Mouse (Mus musculus) forebrain, embryonic 11.5 days (tissue): ENCODE measurements around the gene Ptprcap. TPM values are rescaled to one million over a fixed set of nuclear protein-coding genes. Genes with fewer than 3 reads are reported as not detected.
"Not testable (repeated sequence)": the region's sequence is repeated elsewhere in the genome, so short reads cannot be mapped to it uniquely, and the experiment has no call there.

Experiments
- ATAC-seq: fragments of 200-750 bp; cut with Nextera tagmentation; replicated peaks from 2 replicates; pipeline ENCODE4 v1.8.0; 2017; ENCODE audit warnings: moderate TSS enrichment; ENCODE audit not compliant: low FRiP score
- DNase-seq: peaks from one replicate; pipeline ENCODE4 v3.0.0-alpha.2; 2017; ENCODE audit warnings: low spot score
- H3K27ac ChIP-seq: fragments of 300-500 bp; sonication (generic); 2 replicates; pipeline ENCODE4 v1.5.1; 2014; ENCODE audit warnings: low read depth, low read length
- H3K27me3 ChIP-seq: fragments of 300-500 bp; sonication (generic); 2 replicates; pipeline ENCODE4 v1.6.1; 2014; ENCODE audit warnings: mild to moderate bottlenecking, low read length, mixed read lengths; ENCODE audit not compliant: control insufficient read depth, insufficient read depth
- H3K36me3 ChIP-seq: fragments of 300-500 bp; sonication (generic); 2 replicates; pipeline ENCODE4 v1.6.1; 2014; ENCODE audit warnings: mild to moderate bottlenecking, low read length, moderate library complexity, mixed read lengths; ENCODE audit not compliant: control insufficient read depth, insufficient read depth
- H3K4me1 ChIP-seq: fragments of 300-500 bp; sonication (generic); replicated peaks from 2 replicates; pipeline ENCODE4 v1.6.1; 2014; ENCODE audit warnings: low read length, mixed read lengths; ENCODE audit not compliant: control insufficient read depth, insufficient read depth
- H3K4me2 ChIP-seq: fragments of 300-500 bp; sonication (generic); 2 replicates; pipeline ENCODE4 v1.6.1; 2014; ENCODE audit warnings: low read depth, mild to moderate bottlenecking, low read length, moderate library complexity, mixed read lengths; ENCODE audit not compliant: severe bottlenecking
- H3K4me3 ChIP-seq: fragments of 300-500 bp; sonication (generic); 2 replicates; pipeline ENCODE4 v1.5.1; 2014; ENCODE audit warnings: low read depth, low read length
- H3K9ac ChIP-seq: fragments of 300-500 bp; sonication (generic); 2 replicates; pipeline ENCODE4 v1.6.1; 2014; ENCODE audit warnings: low read length
- H3K9me3 ChIP-seq: fragments of 300-500 bp; sonication (generic); 2 replicates; pipeline ENCODE4 v1.6.1; 2016; ENCODE audit warnings: low read length, mixed read lengths; ENCODE audit not compliant: control insufficient read depth
- WGBS: fragments of 180-500 bp; shearing (Covaris S2); extraction: QIAGEN DNeasy Blood & Tissue Kit; methylation state at CpG from one replicate; pipeline ENCODE4 v1.1.7; 2014; 5-methylcytosine and 5-hydroxymethylcytosine counted together
- polyA plus RNA-seq: library from polyadenylated mRNA; unstranded; fragments of >200 nt; fragmentation: Nextera tagmentation; extraction: Ambion mirVana; gene quantifications from 2 replicates; pipeline ENCODE4 v1.2.1, GENCODE M21; 2014

Gene Ptprcap
- polyA plus RNA-seq, 1 experiment from 2014 or later = 0.96 TPM

GRCm38 (mm10) chr19:4121896-4122295, 31.5 kb upstream of the Ptprcap start:
- DNase-seq, ATAC-seq, H3K9me3 ChIP-seq, H3K4me1 ChIP-seq, H3K36me3 ChIP-seq, H3K27me3 ChIP-seq, H3K4me3 ChIP-seq, H3K9ac ChIP-seq, H3K27ac ChIP-seq: not testable (repeated sequence)
- 0 out of 2 replicates have a peak overlapping the region, but pooled peaks have one; percentile 11 for H3K4me2 ChIP-seq
- WGBS = 56% methylated on average over 6 of the region's 6 CpGs

GRCm38 (mm10) chr19:4122411-4123370, 30.7 kb upstream of the Ptprcap start:
- 83% methylated on average over 7 of the region's 7 CpGs for WGBS
- Histone ChIP-seq H3K4me2 (no peak overlapping the region), H3K27me3 (no peaks in the 10 kb centered on the region), H3K27ac (no peak overlapping the region), H3K36me3 (no peaks in the 10 kb centered on the region; the same call in 1 of the 2 replicates), H3K4me3 (no peak overlapping the region), H3K9ac (no peak overlapping the region), H3K4me1 (peaks cover 10% of the 10 kb centered on the region), H3K9me3 (no peaks in the 10 kb centered on the region)
- no peak for DNase-seq
- no peak for ATAC-seq

GRCm38 (mm10) chr19:4124432-4124831, 29.0 kb upstream of the Ptprcap start:
- Histone ChIP-seq H3K4me2 (no peak overlapping the region), H3K4me3 (no peak overlapping the region), H3K4me1 (peaks cover 10% of the 10 kb centered on the region), H3K27ac (no peak overlapping the region), H3K9ac (no peak overlapping the region), H3K27me3 (no peaks in the 10 kb centered on the region), H3K36me3 (no peaks in the 10 kb centered on the region; the same call in 1 of the 2 replicates), H3K9me3 (no peaks in the 10 kb centered on the region)
- DNase-seq = no peak
- 87% methylated on average over 4 of the region's 4 CpGs for WGBS
- ATAC-seq = no peak

GRCm38 (mm10) chr19:4125268-4125667, 28.1 kb upstream of the Ptprcap start:
- Histone ChIP-seq H3K4me3 (peak overlapping the region; percentile 77), H3K4me2 (peak overlapping the region; percentile 45), H3K9ac (peak overlapping the region; percentile 39; the same call in 1 of the 2 replicates), H3K4me1 (peaks cover 10% of the 10 kb centered on the region)
- H3K36me3 ChIP-seq, DNase-seq, H3K27ac ChIP-seq, H3K9me3 ChIP-seq, H3K27me3 ChIP-seq: not testable (repeated sequence)
- ATAC-seq = peak; percentile 40; the same call in 1 of the 2 replicates
- WGBS = 23% methylated on average over 4 of the region's 4 CpGs

- peak; percentile 93 for ATAC-seq
- peak within 1 kb of the TSS; percentile 77 for H3K4me3 ChIP-seq
- no peak within 1 kb of the TSS for H3K27ac ChIP-seq
- H3K36me3 ChIP-seq = no peaks in the 10 kb centered on the region; the same call in 1 of the 2 replicates
- peak within 1 kb of the TSS; percentile 71 for H3K9ac ChIP-seq
- peak; percentile 99 for DNase-seq
- H3K4me2 ChIP-seq = peak within 1 kb of the TSS; percentile 73
- H3K9me3 ChIP-seq = no peaks in the 10 kb centered on the region
- H3K27me3 ChIP-seq = no peaks in the 10 kb centered on the region
- WGBS = 1% methylated on average over 64 of the region's 64 CpGs
- H3K4me1 ChIP-seq = peaks cover 9% of the 10 kb centered on the region
Observed at GRCm38 (mm10) chr19:4125741-4126696, 27.4 kb upstream of the Ptprcap start, which contains the start of gene Aip. Aip (minus strand) TSS chr19:4125858.

GRCm38 (mm10) chr19:4126759-4127495, 26.5 kb upstream of the Ptprcap start:
- DNase-seq (no peak), ATAC-seq (no peak)
- Histone ChIP-seq H3K27ac (no peak overlapping the region), H3K4me2 (peak overlapping the region; percentile 73), H3K9me3 (no peaks in the 10 kb centered on the region), H3K27me3 (no peaks in the 10 kb centered on the region), H3K4me3 (peak overlapping the region; percentile 77), H3K36me3 (no peaks in the 10 kb centered on the region; the same call in 1 of the 2 replicates), H3K4me1 (peaks cover 9% of the 10 kb centered on the region), H3K9ac (peak overlapping the region; percentile 71)
- 70% methylated on average over 7 of the region's 7 CpGs for WGBS

- DNase-seq (no peak), ATAC-seq (no peak)
- H3K27ac ChIP-seq = no peak overlapping the region
- no peaks in the 10 kb centered on the region for H3K9me3 ChIP-seq
- no peaks in the 10 kb centered on the region for H3K27me3 ChIP-seq
- H3K4me2 ChIP-seq = no peak overlapping the region
- peaks cover 3% of the 10 kb centered on the region; the same call in 1 of the 2 replicates for H3K36me3 ChIP-seq
- no peak overlapping the region for H3K4me3 ChIP-seq
- WGBS = 94% methylated on average over 7 of the region's 7 CpGs
- H3K9ac ChIP-seq = no peak overlapping the region
- H3K4me1 ChIP-seq = peaks cover 9% of the 10 kb centered on the region
Observed at GRCm38 (mm10) chr19:4129462-4129861, 23.9 kb upstream of the Ptprcap start.
